Mouse (Mus musculus) neutrophil, adult 83 days (primary cell): ENCODE data around the gene Bphl. TPM values are rescaled to one million over a fixed set of nuclear protein-coding genes. Genes with fewer than 3 reads are reported as not detected.

Experiments
- total RNA-seq, 2 experiments: library from RNA; stranded (reverse); gene quantifications; one replicate each; pipeline ENCODE4 v1.2.4; 2023

Gene Bphl
- 10 to 100 TPM; 17.7 to 18.1 TPM for total RNA-seq

DNA sequence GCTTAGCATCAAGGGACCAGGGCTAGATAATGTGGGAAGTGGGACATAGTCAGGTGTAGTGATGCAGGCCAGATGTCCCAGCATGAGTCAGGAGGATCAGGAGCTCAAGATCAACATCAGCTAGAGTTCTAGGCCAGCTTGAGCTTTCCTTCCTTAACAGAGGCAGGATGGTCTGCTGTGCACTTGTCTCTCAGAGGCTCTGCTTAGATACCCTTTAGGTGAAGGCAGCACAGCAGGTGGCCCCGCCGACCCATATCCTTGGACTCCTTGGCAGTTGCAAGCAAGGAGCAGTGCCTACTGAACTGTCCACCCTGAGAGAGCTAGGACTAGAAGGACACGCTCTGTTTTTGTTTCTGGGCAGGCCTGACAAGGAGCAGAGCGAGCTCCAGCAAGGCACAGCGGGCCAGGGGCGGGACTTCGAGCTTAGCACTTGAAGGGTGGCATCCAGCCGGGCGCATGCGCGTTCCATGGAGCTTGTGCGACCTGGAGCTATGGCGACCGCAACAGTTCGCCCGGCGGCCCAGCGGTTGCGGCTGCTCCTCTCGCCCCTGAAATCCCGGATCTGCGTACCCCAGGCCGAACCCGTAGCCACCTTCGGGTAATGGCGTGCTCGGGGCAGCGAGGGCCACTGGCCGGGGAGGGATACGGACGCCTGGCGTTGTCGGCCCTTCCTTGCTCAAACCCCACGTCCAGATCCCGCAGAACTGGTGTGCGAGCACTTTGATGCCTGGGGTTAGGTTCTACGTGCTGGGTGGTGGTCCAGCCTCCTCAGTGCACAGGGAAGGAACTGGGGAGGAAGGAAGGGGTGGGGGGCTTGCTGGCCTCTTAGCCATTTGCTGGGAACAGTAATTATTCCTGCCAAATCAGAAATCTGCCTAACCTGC, at the start of gene Bphl:
Gene Bphl, plus strand, starts transcription at position 426 of the 884 bp plus-strand sequence.

DNA sequence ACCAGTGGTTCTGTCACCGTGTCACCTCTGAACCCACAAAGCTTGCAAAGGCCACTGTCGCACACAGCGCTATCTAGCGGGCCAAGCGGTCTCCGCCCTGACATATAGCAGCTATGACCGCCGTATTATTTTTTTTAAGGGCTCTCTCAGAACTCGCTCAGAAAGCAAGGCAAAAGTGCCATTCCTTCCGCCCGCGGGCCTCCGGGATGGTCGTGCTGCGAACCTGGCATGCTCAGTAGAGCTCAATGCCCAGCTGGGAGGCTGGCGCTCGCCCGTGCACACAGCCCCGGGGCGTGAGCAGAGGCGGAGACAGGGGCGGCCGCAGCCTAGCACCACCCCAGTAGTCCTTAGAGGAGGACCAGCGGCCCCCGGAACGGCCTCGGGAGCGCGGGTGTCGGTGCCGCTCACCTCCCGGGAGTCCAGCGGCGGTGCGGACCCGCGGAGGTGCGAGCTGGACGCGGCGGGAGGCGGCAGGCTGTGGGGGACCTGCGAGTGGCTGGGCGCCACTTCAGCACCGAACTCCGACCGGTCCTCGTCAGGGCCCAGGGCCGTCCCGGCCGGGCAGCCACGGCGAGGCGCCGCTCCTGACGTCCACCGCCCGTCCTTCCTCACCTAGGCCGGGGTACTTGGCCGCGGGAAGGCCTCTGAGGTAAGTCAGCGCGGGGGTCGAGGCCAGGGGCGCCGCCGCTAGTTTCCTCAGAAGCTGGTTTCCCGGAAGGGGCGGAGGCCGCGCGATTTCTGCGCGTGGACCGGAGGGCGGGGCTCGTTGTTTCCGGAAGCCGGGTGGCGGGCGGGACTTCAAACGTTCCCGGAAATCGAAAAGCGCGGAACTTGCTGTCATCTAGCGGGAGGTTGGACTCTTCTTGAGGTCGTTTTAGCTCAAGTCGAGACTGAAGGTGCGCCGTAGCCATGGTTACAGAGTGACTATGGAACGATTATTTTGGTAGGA, 35.1 kb upstream of the Bphl start, which contains the start of the genes Ripk1 and Serpinb6a:
Gene Ripk1, plus strand, starts transcription at position 306 of the 949 bp plus-strand sequence.
Gene Serpinb6a, minus strand, starts transcription at position 737 of the 949 bp plus-strand sequence.

GRCm38 (mm10) chr13:34077492-34078271, 40.3 kb downstream of the Bphl start, which contains the start of gene Tubb2a:
Gene Tubb2a, minus strand, starts transcription at chr13:34078007.

Other genes starting within 250 kb of the Bphl start
- gene Serpinb6e, start 194.2 kb upstream of the Bphl start, total RNA-seq = not detected
- not detected for gene Serpinb6c, start 131.9 kb upstream of the Bphl start, total RNA-seq
- gene Nqo2, start 72.9 kb upstream of the Bphl start, total RNA-seq = 10 to 100 TPM; 26.4 to 27.0 TPM
- 10 to 100 TPM; 55.3 to 64.7 TPM for gene Ripk1, start 35.2 kb upstream of the Bphl start, total RNA-seq
- 10 to 100 TPM; 15.8 to 19.9 TPM for gene Serpinb6a, start 34.8 kb upstream of the Bphl start, total RNA-seq
- gene Tubb2a, start 40.4 kb downstream of the Bphl start, total RNA-seq = 10 to 100 TPM; 16.2 to 17.5 TPM
- gene Tubb2b, start 92.9 kb downstream of the Bphl start, total RNA-seq = under 1 TPM; 0.26 to 0.53 TPM
- 10 to 100 TPM; 17.6 to 21.5 TPM for gene Psmg4, start 125.4 kb downstream of the Bphl start, total RNA-seq